Mouse (Mus musculus): Measurements from ENCODE around the gene Smarce1.

The Smarce1 gene

GRCm38 (mm10) chr11:99169438-99169837 lies 61.4 kb downstream of the Smarce1 start:
- DNase-seq (ENCODE audit: low spot score): no peak

- DNase-seq (ENCODE audit: low spot score): no peak
These were observed 62.8 kb downstream of the Smarce1 start for GRCm38 (mm10) chr11:99168030-99168474.

DNA sequence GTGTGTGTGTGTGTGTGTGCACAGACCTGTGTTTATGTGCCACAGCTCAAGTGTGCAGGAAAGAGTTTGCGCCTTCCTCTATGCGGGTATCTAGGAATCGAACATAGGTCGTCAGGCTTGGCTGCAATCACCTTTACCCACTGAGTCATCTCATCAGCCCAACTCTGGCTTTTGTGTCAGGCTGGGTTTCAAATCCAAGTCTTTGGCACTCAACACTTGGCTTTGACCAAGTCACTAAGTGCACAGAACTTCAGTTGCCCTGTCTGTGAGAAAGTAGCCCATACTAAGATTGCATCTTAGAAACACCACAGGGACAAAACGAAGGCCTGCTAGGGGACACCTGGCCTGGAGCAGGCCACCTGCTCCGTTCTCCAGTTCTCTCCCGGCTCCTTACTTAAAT lies 63.2 kb downstream of the Smarce1 start:
- DNase-seq (ENCODE audit: low spot score): no peak

- no peak for DNase-seq (ENCODE audit: low spot score)
These were observed 64.6 kb downstream of the Smarce1 start for GRCm38 (mm10) chr11:99166241-99166640.

- DNase-seq (ENCODE audit: low spot score): no peak
These were observed 65.6 kb downstream of the Smarce1 start for GRCm38 (mm10) chr11:99165031-99165752.

DNA sequence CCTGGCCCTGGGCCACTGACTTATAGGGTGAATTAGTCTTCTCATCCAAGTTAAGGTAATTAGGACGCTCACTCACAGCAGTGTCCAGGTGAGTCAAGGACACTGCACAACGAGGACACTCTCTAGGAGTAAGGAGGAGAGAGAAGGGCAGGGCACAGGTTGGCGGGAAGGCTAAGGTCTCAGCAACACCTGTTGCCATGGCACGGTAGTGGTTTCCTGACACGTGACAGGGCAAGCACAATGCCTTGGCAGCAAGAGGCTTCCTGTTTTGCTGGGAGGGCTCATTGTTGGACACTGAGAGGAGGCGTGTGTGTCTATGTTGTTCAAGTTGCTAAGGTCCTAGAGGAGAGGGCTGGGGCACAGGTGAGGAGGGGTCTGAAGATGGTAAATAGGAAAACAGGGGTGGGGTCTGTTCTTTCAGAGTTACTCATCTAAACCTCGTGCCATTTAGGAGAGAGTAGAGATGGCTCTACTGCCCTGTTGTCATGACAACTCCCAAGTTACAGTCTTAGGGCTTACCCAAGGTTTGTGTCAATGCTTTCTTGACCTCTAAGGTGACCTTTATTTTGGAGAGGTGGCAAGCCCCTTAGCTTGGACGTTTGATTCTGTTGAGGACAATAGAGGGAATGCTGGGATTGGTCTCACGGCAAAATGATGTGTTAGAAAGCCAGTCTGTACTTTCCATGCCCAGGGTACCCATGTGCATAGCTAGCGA lies 67.7 kb downstream of the Smarce1 start:
- DNase-seq (ENCODE audit: low spot score): no peak

GRCm38 (mm10) chr11:99161648-99162047 lies 69.2 kb downstream of the Smarce1 start:
- no peak for DNase-seq (ENCODE audit: low spot score)

DNA sequence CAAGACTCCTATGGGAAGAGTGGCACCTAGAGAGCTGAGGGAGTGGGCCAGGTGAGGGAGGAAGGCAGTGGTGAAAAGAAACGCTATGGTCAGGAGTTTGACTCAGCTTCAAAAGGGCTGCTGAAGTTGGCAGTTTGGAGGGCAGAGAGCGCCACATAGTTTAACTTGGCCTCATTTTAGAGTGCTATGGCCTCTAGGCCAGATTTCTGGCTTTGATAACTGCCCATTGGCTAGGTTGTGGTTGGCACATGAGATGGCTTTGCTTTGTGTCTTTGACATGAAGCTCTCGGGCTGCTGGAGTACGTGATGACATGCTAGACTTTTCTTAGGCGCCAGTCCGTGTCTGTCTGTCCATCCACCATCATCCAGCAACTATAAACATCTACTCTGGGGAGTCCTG lies 70.6 kb downstream of the Smarce1 start:
- no peak for DNase-seq (ENCODE audit: low spot score)

Measured in ovary, postnatal 10 days (tissue).